Mouse (Mus musculus) C3H10T1/2 (cell line): ENCODE measurements around the gene 6330409D20Rik. TPM values are rescaled to one million over a fixed set of nuclear protein-coding genes. Genes with fewer than 3 reads are reported as not detected.

Experiments
- polyA plus RNA-seq, 2 experiments: library from polyadenylated mRNA; unstranded; fragments of >200 nt; fragmentation: generic; extraction: Trizol; gene quantifications; one replicate each; pipeline ENCODE4 v1.2.1; 2012; ENCODE audit warnings: missing spikeins in 2 of 2

Gene 6330409D20Rik
- under 1 TPM in 1 of 2 experiments, not detected in 1; 0.31 TPM for polyA plus RNA-seq

DNA sequence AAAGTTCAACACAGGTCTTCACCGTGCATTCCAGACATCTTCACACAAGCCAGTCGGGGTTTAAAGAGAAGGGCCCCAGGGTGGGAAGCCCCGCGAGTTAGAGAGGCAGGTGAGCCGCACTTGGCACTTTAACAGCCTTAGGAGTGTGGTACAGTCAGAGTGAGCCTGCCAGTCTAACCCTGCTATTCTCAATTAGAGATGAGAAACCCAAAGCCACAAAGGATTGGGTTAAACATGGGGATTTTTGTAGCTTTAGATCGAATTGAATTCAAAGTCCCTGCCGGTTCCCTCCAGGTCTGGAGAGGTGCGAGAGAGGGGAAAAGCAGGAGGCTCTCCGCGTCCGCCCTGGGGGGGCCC, at the start of gene 6330409D20Rik:
6330409D20Rik (minus strand) TSS at position 101 of the 357 bp plus-strand sequence.

DNA sequence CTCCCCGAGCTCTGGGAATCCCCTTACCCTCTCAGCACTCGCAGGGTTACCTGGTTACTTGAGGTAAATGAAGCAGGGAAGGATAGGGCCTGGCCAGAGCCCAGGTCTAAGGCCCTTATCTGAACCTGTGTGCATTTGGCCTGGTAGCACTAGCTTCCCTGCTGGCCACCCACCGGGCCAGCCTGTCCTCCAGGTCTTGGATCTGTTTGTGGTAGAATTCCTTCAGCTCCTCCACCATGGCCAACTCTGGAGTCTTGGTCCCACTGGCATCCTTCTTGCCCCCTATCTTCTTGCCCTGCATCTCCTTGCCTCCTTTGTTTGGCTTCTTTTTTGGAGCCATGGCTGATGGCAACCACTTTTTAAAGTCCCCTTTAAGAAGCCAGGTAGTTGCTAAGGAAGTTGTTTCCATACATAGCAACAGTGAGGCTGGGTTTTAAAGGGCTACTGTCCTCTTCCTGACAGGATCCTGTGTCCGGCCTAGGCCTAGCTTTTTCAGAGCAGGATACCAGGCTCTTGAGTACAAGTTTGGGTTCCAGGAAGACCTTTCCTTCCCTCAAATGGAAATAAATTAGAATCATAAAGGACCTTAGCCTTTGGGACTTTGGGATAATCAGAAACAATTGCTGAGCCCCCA, 43.3 kb upstream of the 6330409D20Rik start, which contains the start of gene Cfap157:
Cfap157 (minus strand) TSS at position 381 of the 634 bp plus-strand sequence.

DNA sequence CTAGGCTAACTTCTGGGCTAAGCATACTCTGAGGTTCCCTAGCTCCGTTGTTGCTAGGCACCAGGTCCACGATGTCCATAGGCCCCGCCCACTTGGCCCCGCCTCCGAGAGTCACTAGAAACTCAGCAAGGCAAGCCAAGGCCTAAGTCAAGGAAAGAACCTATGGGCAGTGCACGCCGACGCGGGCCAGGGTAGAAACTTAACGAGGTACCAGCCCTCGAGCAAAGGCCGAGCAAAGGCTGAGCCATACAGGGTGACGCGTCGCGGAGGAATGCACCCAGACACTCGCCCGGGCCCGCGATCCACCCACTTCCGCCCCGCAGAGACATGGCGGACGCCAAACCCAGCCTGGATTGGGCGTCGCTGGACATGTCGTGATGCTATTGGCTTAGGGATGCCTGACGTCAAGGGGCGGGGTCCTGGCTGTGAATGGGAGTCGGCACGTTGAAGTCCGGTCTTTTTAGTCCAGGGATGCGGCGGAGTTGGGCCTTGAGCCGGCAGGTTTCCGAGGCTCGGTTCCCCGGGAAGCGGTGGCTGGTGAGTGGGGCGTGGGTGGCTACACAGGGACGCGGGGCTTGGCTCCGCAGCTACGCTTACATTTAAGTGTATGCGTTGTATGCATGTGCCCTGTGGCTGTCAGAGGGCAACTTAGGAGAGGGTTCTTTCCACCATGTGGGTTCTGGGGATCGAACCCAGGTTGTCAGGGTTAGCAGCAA, 34.7 kb upstream of the 6330409D20Rik start, which contains the start of the genes Ttc16 and Ptrh1:
Ttc16 (minus strand) TSS at position 275 of the 716 bp plus-strand sequence.
Ptrh1 (plus strand) TSS at position 428 of the 716 bp plus-strand sequence.

DNA sequence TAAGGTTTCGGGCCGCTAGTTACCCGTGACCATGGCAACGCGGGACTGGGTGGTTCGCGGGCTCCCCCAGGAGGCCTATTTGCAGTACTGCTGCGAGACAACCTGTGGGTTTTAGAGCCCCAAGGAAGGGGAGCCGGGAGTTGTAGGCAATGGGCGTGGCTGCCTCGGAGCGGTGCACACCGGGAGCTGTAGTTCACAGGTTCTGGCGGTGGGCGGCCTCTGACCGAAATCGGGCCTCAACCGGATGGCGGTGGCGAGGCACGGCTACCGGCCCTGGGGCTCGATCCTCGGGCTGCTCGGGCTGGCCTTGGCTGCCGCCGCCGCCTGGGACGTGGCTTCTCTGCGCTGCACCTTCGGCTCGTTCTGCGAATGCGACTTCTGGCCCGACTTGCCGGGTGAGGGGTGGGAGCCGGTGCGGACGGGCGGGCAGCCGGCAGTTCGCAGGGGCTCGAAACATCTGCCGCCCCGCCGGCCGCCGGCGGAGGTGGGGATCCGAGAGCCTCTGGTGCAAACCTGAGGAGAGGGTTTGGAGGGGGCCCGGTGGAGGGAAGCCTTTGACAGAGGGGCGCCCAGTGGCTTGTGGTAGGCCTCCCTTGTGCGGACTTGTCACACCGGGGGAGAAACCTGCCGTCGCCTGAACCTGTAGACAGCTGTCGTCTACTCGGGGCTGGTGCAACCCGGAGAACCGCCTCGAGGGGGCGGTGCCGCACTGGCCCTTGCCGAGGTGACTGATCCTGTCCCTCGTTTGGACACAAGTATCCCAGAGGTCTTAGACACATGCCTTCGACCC, 16.4 kb upstream of the 6330409D20Rik start, which contains the start of gene Tor2a:
Tor2a (plus strand) TSS at position 179 of the 790 bp plus-strand sequence.

GRCm38 (mm10) chr2:32720681-32721229, 20.1 kb downstream of the 6330409D20Rik start, which contains the start of gene Sh2d3c:
TSS of gene Sh2d3c (plus strand) at chr2:32721055.

DNA sequence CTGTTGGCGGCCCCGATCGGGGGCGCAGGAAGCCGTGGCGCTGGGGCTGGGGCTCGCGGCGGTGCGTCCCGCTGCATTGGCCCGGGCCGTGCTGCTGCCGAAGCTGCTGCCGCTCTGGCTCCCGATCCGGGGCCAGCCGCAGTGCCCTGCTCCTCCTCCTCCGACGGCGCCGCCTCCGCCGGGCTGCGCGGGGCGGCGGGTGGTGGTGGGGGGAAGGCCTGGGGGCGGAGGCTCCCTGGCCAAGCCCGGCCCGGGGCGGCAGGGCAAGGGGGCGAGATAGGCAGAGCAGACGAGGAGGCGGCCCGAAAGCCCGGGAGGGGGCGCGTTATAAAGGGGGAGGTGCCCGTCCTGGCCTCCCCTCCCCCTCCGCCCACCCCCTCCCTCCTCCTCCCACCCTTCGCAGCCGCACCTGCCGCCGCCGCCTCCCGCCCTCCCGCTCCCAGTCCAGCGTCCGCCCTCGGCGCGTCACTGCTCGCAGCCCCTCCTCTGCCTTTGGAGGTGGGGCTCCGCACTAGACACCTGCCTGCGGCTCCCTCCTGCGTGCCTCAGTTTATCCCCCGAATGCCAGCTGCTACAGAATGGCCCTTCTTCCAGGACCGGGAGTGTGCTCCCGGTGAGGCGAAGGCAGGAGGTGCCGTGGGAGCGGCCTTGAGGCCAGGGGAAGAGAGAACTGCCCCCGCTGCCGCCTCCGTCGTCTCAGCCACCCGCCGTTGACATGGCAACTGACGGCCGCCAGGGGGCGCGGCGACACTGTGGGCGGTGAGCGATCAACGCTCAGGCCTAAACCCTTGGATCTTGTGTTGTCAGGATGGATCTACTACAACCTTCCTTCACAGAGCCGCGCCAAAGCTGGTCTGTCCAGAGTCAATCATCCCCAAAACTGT, 27.6 kb downstream of the 6330409D20Rik start, which contains the start of gene Cdk9:
Cdk9 (minus strand) TSS at position 143 of the 884 bp plus-strand sequence.

DNA sequence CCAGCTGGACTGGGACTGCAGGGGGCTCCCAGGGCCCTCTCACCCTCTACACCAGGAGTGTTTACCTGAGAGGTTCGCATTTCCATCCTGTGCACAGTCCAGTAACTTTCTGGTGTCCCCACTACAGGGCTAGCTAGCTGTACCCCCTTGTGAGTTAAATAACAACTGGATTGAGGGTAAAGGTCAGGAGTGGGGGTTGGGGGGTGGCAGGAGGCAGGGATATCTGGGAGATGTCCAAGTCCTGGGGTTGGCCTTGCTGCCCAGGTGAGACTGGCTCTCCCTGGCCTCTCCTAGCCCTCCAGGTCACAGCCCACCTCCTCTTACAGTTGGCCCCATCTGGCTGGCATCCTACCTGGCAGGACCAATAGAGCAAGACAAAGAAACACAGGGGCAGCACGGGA, 36.8 kb downstream of the 6330409D20Rik start, which contains the start of gene Fpgs:
Fpgs (minus strand) TSS at position 125 of the 401 bp plus-strand sequence.

Other genes starting within 250 kb of the 6330409D20Rik start
- 10 to 100 TPM in 1 of 2 experiments, 1 to 10 TPM in 1; 1.3 to 21.5 TPM for gene Fam102a, start 205.7 kb downstream of the 6330409D20Rik start, polyA plus RNA-seq
- 10 to 100 TPM; 67.1 to 95.0 TPM for gene Dpm2, start 170.2 kb downstream of the 6330409D20Rik start, polyA plus RNA-seq
- under 1 TPM in 1 of 2 experiments, not detected in 1; 0.11 TPM for gene Pip5kl1, start 166.2 kb downstream of the 6330409D20Rik start, polyA plus RNA-seq
- gene 9430097D07Rik, start 165.3 kb downstream of the 6330409D20Rik start, polyA plus RNA-seq, result under 1 TPM; 0.04 to 0.06 TPM
- 10 to 100 TPM; 23.5 to 26.1 TPM for gene St6galnac4, start 153.9 kb downstream of the 6330409D20Rik start, polyA plus RNA-seq
- gene St6galnac6, start 141.3 kb downstream of the 6330409D20Rik start, polyA plus RNA-seq, result 10 to 100 TPM; 34.3 to 60.3 TPM
- gene Ak1, start 119.3 kb downstream of the 6330409D20Rik start, polyA plus RNA-seq, result 100 to 1,000 TPM in 1 of 2 experiments, 10 to 100 TPM in 1; 96.3 to 173 TPM
- 1 to 10 TPM; 2.5 to 6.9 TPM for gene Eng, start 94.4 kb downstream of the 6330409D20Rik start, polyA plus RNA-seq
- 10 to 100 TPM; 19.7 to 19.9 TPM for gene Fpgs, start 36.9 kb downstream of the 6330409D20Rik start, polyA plus RNA-seq
- gene Cdk9, start 27.9 kb downstream of the 6330409D20Rik start, polyA plus RNA-seq, result 10 to 100 TPM; 48.2 to 76.9 TPM
- gene Sh2d3c, start 20.0 kb downstream of the 6330409D20Rik start, polyA plus RNA-seq, result 10 to 100 TPM in 1 of 2 experiments, under 1 TPM in 1; 0.83 to 15.9 TPM
- 10 to 100 TPM; 20.9 to 46.0 TPM for gene Tor2a, start 16.2 kb upstream of the 6330409D20Rik start, polyA plus RNA-seq
- gene Ttc16, start 34.6 kb upstream of the 6330409D20Rik start, polyA plus RNA-seq, result under 1 TPM; 0.04 to 0.38 TPM
- 100 to 1,000 TPM in 1 of 2 experiments, 10 to 100 TPM in 1; 25.5 to 106 TPM for gene Ptrh1, start 34.8 kb upstream of the 6330409D20Rik start, polyA plus RNA-seq
- gene Cfap157, start 43.4 kb upstream of the 6330409D20Rik start, polyA plus RNA-seq, result under 1 TPM; 0.42 to 0.48 TPM
- 10 to 100 TPM; 11.8 to 23.7 TPM for gene Stxbp1, start 106.2 kb upstream of the 6330409D20Rik start, polyA plus RNA-seq
- 100 to 1,000 TPM; 154 to 177 TPM for gene Fam129b, start 135.1 kb upstream of the 6330409D20Rik start, polyA plus RNA-seq
- gene Rpl12, start 220.5 kb upstream of the 6330409D20Rik start, polyA plus RNA-seq, result 1,000 to 10,000 TPM; 3,072 to 3,868 TPM
- gene Lrsam1, start 220.6 kb upstream of the 6330409D20Rik start, polyA plus RNA-seq, result 10 to 100 TPM in 1 of 2 experiments, 1 to 10 TPM in 1; 3.3 to 13.3 TPM
- gene Slc2a8, start 241.1 kb upstream of the 6330409D20Rik start, polyA plus RNA-seq, result 10 to 100 TPM in 1 of 2 experiments, 1 to 10 TPM in 1; 7.0 to 18.1 TPM